Mouse (Mus musculus) brain, embryonic 14.5 days (tissue): ENCODE results near the gene Atp6v1b1.

ENCODE experiments used
- CTCF ChIP-seq: fragments of 200-500 bp; IDR thresholded peaks from 2 replicates; pipeline ENCODE4 v1.5.1; 2012; ENCODE audit warnings: inconsistent platforms, mild to moderate bottlenecking, moderate library complexity, borderline replicate concordance; ENCODE audit not compliant: insufficient read depth, insufficient read length; ENCODE audit errors: extremely low read depth
- POLR2A ChIP-seq: fragments of 200-500 bp; IDR thresholded peaks from 2 replicates; pipeline ENCODE4 v1.6.1; 2012; ENCODE audit warnings: mild to moderate bottlenecking, inconsistent platforms, borderline replicate concordance; ENCODE audit not compliant: poor library complexity, insufficient read depth, insufficient read length, severe bottlenecking; ENCODE audit errors: extremely low read depth

GRCm38 (mm10) chr6:83699971-83700370, 42.8 kb upstream of the Atp6v1b1 start:
- TF ChIP-seq POLR2A (no peak), CTCF (no peak)
